Mouse (Mus musculus) embryo, embryonic 10 days (tissue): ENCODE measurements around the gene Cth.

ENCODE experiments used
- DNase-seq: peaks from one replicate; pipeline ENCODE4 v3.0.0-alpha.2; 2015; ENCODE audit warnings: low spot score

The Cth gene

DNA sequence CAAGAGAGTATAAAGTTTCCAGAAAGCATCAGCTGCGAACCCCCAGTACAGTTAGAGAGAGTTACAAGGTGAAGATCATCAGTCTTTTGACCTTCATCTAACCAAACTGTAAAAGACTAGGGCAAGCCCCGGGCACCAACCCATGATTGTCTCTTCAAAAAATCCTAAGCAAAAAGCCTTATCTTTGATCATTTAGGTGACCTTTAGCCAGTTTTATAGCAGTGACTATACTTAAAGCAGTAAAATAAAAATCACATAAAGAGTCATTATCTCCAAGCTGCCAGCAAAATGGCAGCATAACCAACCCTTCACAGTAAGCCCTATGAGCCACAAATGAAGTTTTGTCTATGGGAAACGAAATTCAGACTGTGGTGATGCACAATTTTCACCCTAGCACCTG is 14.6 kb downstream of the Cth start:
- no peak for DNase-seq

DNA sequence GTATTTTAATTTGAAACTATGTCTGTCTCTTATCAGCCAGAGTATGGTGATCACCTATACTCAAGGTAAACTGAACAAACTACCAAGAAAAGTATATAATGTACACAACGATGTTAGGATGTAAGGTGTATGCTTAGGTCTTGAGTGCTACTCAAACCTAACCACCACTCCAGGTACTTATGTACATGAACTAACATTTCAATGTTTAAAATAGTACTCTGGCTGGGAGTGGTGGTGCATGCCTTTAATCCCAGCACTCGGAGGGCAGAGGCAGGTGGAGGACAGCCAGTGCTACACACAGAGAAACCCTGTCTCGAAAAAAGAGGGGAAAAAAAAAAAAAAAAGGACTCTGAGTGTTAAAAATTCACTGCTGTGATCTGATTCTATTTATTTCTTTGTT is 16.7 kb downstream of the Cth start:
- no peak for DNase-seq

GRCm38 (mm10) chr3:157901721-157902120 is 23.2 kb downstream of the Cth start:
- no peak for DNase-seq

DNA sequence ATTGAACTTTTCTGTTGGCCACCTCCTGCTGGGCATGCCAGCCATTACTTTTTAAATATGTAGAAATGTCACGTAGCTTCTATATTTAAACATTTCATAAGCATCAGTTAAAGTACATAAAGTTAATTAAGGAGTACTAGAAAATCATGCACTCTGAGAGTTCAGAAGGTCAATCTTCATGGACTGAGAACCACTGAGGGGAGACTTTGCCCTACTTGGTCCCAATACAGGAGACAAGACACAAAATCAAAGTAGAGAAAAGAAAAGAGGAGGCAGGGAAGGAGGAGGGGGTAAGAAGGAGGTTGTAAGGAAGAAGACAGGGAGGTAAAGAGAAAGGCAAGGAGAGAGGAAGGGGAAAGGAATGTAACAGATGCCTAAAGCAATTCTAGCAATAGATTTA is 24.9 kb downstream of the Cth start:
- no peak for DNase-seq

- DNase-seq = no peak
Observed at GRCm38 (mm10) chr3:157897645-157898044, 27.2 kb downstream of the Cth start.

GRCm38 (mm10) chr3:157891819-157892218 is 33.1 kb downstream of the Cth start:
- DNase-seq = no peak

- no peak for DNase-seq
Observed at GRCm38 (mm10) chr3:157884081-157884643, 40.7 kb downstream of the Cth start.

- no peak for DNase-seq
Observed at GRCm38 (mm10) chr3:157883085-157883484, 41.8 kb downstream of the Cth start.

- no peak for DNase-seq
Observed at GRCm38 (mm10) chr3:157881992-157882391, 42.9 kb downstream of the Cth start.

GRCm38 (mm10) chr3:157880983-157881382 is 43.9 kb downstream of the Cth start:
- DNase-seq = no peak

GRCm38 (mm10) chr3:157877847-157878246 is 47.0 kb downstream of the Cth start:
- no peak for DNase-seq

- DNase-seq = peak; percentile 85
Observed at GRCm38 (mm10) chr3:157876439-157877156, 48.3 kb downstream of the Cth start.

GRCm38 (mm10) chr3:157872897-157873296 is 52.0 kb downstream of the Cth start:
- no peak for DNase-seq

- no peak for DNase-seq
Observed at GRCm38 (mm10) chr3:157867836-157868235, 57.0 kb downstream of the Cth start.

DNA sequence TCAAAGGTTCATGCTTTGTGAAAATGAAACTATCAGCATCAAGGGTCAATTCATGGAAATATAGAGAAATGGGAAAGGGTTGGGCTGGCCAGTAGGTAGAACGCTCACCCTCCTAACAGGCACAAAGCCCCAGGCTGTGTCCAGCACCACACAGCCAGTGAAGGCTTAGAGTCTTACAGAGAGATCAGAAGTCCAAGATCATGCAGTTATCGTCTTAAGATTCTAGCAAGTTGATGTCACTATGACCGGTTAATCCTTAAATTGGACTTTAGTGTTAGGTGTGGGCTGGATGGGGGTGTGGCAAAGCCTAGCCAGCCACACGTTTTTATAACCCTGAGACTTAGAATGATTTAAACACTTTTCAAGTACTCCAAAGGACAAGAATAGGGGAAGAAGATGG is 58.6 kb downstream of the Cth start:
- no peak for DNase-seq

GRCm38 (mm10) chr3:157865848-157866247 is 59.0 kb downstream of the Cth start:
- no peak for DNase-seq

DNA sequence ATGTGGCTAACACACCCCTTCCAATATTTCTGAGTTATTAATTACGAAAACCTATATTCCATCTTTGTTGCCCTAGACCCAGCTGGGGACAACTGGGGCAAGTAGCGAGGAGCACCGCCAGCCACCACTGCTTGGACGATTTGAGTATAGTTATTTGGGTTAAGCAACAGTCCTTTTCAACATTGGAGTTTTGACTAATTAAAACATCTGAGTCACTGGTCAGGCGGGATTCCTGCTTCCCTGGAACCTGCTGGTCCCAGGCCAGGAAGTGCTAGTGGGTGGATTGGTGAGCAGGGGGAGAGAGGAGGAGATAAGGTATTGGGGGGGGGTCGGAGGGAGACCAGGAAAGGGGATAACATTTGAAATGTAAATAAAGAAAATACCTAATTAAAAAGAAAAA is 59.4 kb downstream of the Cth start:
- no peak for DNase-seq

DNA sequence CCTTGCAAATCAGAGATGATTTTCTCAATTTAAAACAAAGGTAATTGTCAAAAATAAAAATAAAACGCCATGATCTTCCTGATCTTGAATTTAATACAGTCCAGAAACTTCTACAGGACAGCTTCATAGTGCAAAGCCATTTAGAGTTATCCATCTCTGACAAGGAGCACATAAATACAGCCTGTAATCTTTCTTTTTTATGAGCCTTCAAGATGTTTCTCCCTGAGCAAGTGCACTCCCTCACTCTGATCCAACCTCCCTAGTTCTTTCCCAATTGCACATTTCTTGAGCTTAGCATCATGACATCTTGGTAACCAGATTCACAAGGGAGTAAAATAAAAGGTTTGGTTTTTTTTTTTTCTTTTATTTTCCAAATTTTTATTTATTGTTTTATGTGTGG is 72.1 kb downstream of the Cth start:
- no peak for DNase-seq

DNA sequence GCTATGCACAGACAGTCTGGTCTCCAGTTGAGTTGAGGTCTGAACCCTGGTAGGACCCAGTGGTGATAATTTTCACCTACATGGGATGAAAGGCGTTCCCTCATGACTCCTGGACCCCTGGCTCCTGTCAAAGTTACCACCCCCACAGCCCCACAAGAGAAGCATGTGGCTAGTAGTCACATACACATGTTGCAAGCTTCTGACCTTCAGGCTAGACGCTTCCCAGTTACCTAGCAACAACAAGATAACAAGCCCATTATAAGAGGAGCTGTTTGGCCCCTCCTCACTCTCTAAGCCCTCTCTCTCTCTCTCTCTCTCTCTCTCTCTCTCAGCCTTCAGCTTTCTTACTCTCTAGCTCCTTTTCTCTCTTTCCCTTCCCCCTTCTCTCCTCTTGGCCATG is 76.4 kb downstream of the Cth start:
- DNase-seq = peak; percentile 41

DNA sequence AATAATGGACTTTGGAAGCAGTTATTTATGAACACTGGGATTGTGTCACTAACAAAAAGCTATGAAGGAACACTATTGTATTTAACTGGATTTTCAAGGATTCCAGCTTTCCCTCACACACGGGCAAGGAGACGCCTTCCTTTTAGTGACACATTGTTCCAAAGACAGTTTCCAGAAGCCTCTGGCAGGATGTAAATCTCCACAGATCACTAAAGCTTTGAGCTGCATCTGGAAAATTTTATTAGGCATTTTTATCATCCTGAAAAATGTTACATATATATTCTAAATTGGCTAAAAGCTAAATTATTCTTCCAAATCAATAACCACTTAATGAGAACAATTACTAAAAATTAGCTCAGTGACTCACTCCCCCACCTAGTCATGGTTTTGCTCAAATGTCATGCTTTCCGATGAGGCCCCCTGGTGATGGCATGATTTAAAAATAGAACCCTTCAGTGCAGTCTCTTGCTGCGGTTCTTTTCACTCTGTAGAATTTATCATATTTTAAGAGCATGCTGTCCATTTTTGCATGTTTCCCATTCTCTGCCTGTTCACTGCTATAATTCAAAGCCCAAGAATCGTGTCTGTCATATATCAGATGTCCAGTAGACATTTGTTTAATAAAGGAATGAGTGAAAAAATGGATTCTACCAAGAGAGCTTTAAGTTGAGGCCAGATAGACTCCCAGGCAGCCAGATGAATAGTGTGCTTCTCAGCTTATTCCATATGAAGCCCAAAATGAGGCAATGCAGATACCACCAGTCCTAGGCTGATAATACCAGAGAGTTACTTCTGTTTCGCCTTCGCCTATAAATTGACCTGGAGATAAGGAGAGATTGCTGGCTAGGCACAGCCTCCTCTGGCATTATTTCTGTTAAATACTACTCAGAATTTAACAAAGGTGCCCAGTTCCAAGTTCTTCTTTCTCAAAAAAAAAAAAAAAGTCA is 77.3 kb downstream of the Cth start:
- DNase-seq = no peak
